Mouse (Mus musculus): ENCODE measurements around the gene Gna11. TPM values are rescaled to one million over a fixed set of nuclear protein-coding genes. Genes with fewer than 3 reads are reported as not detected.
A peak's percentile ranks its signal among the peaks of the same experiment; 100 is the strongest.

Gene Gna11
- 68.7 and 70.9 TPM in 2 replicates for polyA plus RNA-seq (2015; fragmentation: Nextera tagmentation; extraction: Ambion mirVana)

DNA sequence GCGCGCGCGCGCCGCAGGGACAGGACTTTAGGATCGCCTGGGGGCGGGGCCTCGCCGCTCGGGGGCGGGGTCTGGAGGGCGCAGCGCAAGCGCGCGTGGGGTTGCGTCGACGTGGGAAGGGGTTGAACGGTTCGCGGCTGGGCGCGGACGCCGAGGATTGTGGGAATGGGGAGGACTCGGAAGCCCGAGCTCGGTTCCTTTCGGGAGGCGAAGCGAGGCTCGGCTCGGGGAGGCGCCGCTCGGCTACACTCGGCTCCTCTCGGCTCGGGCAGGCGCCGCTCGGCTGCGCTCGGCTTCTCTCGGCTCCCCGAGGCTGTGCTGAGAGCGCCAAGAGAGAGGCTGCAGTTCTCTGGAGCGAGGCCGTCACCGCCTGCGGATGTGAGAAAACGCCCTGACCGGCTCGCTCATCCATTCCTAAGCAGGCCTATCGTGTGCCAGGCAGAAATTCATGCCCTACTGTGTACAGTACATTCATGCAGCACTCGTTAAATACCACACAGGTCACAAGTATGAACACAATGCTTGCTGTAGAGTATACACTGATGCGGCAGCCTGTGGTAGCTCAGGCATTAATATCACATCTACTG, at the start of gene Gna11:
Gene Gna11 (minus strand): TSS at position 30 of the 587 bp plus-strand sequence.
- WGBS = under 1% methylated on average over 41 of the region's 59 CpGs
- peaks cover 31% of the 10 kb centered on the region for H3K4me1 ChIP-seq (replicated peaks; ENCODE audit: control insufficient read depth, insufficient read depth, low read length)
- peak; percentile 96 for ATAC-seq (ENCODE audit: low read depth)

DNA sequence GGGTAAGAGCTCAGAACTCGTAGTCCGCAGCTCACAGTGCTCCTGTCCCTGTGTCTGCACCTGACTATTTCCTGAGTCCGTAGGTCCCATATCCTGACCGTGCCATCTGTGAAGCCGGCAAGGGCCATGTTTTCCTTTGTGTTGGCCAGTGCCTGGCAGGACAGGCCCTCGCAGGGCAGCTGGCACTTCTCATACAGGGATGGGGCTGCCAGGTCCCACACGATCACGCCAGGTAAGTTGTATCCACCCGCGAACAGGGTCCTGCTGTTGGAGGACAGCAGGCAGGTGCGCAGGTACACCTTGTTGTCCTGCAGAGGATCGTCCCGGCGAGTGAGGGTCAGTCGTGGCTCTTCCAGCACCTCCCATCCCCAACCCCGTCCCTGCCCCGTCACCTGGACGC, 48.9 kb upstream of the Gna11 start:
- peaks cover 3% of the 10 kb centered on the region; the same call in 1 of the 2 replicates for H3K27me3 ChIP-seq (ENCODE audit: control insufficient read depth, insufficient read depth, low read depth, low read length)
- no peak for ATAC-seq (ENCODE audit: low read depth)
- H3K4me1 ChIP-seq (replicated peaks; ENCODE audit: control insufficient read depth, insufficient read depth, low read length) = peaks cover 29% of the 10 kb centered on the region
- H3K4me2 ChIP-seq (ENCODE audit: low read depth, low read length) = no peak overlapping the region
- no peak overlapping the region for H3K27ac ChIP-seq (ENCODE audit: low read length)
- 55% methylated on average over 18 of the region's 18 CpGs for WGBS
- peak overlapping the region; percentile 7; the same call in 1 of the 2 replicates for H3K9ac ChIP-seq (ENCODE audit: low read length)
- H3K4me3 ChIP-seq (ENCODE audit: low read length) = no peak overlapping the region
- no peaks in the 10 kb centered on the region for H3K9me3 ChIP-seq (ENCODE audit: control insufficient read depth, low read length)
- H3K36me3 ChIP-seq (ENCODE audit: control insufficient read depth, insufficient read depth, low read length) = no peaks in the 10 kb centered on the region

More for the DNA sequence above, at the start of gene Gna11:
- Histone ChIP-seq H3K4me3 (ENCODE audit: low read length) (peak within 1 kb of the TSS; percentile 93), H3K27me3 (ENCODE audit: control insufficient read depth, insufficient read depth, low read depth, low read length) (no peaks in the 10 kb centered on the region), H3K36me3 (ENCODE audit: control insufficient read depth, insufficient read depth, low read length) (no peaks in the 10 kb centered on the region), H3K27ac (ENCODE audit: low read length) (peak within 1 kb of the TSS; percentile 83), H3K9me3 (ENCODE audit: control insufficient read depth, low read length) (no peaks in the 10 kb centered on the region), H3K4me2 (ENCODE audit: low read depth, low read length) (peak within 1 kb of the TSS; percentile 96), H3K9ac (ENCODE audit: low read length) (peak within 1 kb of the TSS; percentile 93)

DNA sequence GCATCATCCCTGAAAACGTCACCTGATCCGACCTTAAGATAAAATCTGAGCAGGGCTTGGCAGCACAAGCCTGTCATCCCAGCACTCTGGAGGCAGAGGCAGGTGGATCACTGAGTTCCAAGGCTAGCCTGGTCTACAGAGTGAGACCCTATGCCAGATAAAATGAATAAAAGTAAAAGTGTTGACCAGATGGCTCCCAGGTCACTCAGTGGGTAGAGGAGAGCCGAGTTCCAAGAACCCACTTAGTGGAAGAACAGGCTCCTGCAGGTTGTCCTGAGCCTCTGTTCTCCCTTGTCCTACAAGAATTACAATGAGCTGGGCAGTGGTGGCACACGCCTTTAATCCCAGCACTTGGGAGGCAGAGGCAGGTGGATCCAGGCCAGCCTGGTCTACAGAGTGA, 48.2 kb upstream of the Gna11 start:
- Histone ChIP-seq H3K9me3 (ENCODE audit: control insufficient read depth, low read length) (no peaks in the 10 kb centered on the region), H3K27ac (ENCODE audit: low read length) (no peak overlapping the region), H3K4me1 (replicated peaks; ENCODE audit: control insufficient read depth, insufficient read depth, low read length) (peaks cover 29% of the 10 kb centered on the region), H3K4me3 (ENCODE audit: low read length) (no peak overlapping the region), H3K27me3 (ENCODE audit: control insufficient read depth, insufficient read depth, low read depth, low read length) (peaks cover 3% of the 10 kb centered on the region; the same call in 1 of the 2 replicates), H3K4me2 (ENCODE audit: low read depth, low read length) (no peak overlapping the region), H3K36me3 (ENCODE audit: control insufficient read depth, insufficient read depth, low read length) (no peaks in the 10 kb centered on the region), H3K9ac (ENCODE audit: low read length) (no peak overlapping the region)
- WGBS = 56% methylated on average over 4 of the region's 4 CpGs
- no peak for ATAC-seq (ENCODE audit: low read depth)

DNA sequence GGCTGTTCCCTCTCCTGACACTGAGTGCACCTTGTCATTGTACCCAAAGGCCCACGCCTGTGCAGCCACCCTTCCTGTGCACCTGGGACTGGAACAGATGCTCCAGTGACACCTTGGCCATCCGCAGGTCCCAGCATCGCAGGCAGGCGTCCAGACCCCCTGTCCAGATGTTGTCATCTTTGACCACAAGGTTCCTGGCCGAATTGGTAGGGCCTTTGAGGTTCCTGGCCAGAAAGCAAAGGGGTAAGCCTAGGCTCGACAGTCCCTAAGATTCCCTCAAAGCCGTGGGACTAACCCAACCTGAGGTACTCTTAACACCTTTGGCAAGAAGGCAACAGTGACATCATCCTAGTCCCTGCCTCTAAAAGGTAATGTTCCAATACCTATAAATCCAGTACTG, 47.6 kb upstream of the Gna11 start:
- H3K27ac ChIP-seq (ENCODE audit: low read length) = no peak overlapping the region
- no peak overlapping the region for H3K4me3 ChIP-seq (ENCODE audit: low read length)
- peaks cover 4% of the 10 kb centered on the region for H3K36me3 ChIP-seq (ENCODE audit: control insufficient read depth, insufficient read depth, low read length)
- H3K4me1 ChIP-seq (replicated peaks; ENCODE audit: control insufficient read depth, insufficient read depth, low read length) = peaks cover 23% of the 10 kb centered on the region
- ATAC-seq (ENCODE audit: low read depth) = no peak
- H3K27me3 ChIP-seq (ENCODE audit: control insufficient read depth, insufficient read depth, low read depth, low read length) = peaks cover 3% of the 10 kb centered on the region; the same call in 1 of the 2 replicates
- H3K4me2 ChIP-seq (ENCODE audit: low read depth, low read length) = no peak overlapping the region
- WGBS = 72% methylated on average over 7 of the region's 7 CpGs
- no peak overlapping the region for H3K9ac ChIP-seq (ENCODE audit: low read length)
- H3K9me3 ChIP-seq (ENCODE audit: control insufficient read depth, low read length) = no peaks in the 10 kb centered on the region

DNA sequence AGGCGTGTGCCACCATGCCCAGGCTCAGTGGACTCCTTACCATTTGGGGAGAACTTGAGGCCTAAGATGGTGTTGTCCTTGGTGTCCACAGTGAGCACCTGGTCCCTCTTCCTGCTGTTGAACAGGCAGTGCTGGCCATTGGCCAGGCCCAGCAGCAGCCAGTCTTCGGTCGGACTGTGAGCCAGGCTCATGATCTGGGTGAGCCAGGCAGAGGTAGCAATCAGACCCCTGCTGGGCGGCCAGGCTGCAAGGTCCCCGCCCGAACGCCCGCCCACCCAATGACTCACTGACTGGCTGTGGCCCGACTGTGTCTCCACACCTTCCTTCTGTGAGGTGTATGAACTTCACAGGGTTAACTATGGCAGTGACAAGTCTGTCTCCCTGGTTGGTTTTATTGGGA, 46.9 kb upstream of the Gna11 start:
- no peak overlapping the region for H3K27ac ChIP-seq (ENCODE audit: low read length)
- H3K4me1 ChIP-seq (replicated peaks; ENCODE audit: control insufficient read depth, insufficient read depth, low read length) = peaks cover 15% of the 10 kb centered on the region
- H3K9me3 ChIP-seq (ENCODE audit: control insufficient read depth, low read length) = no peaks in the 10 kb centered on the region
- no peak overlapping the region for H3K9ac ChIP-seq (ENCODE audit: low read length)
- ATAC-seq (ENCODE audit: low read depth) = no peak
- peaks cover 9% of the 10 kb centered on the region for H3K36me3 ChIP-seq (ENCODE audit: control insufficient read depth, insufficient read depth, low read length)
- peaks cover 3% of the 10 kb centered on the region; the same call in 1 of the 2 replicates for H3K27me3 ChIP-seq (ENCODE audit: control insufficient read depth, insufficient read depth, low read depth, low read length)
- no peak overlapping the region for H3K4me2 ChIP-seq (ENCODE audit: low read depth, low read length)
- H3K4me3 ChIP-seq (ENCODE audit: low read length) = no peak overlapping the region
- 57% methylated on average over 9 of the region's 9 CpGs for WGBS

DNA sequence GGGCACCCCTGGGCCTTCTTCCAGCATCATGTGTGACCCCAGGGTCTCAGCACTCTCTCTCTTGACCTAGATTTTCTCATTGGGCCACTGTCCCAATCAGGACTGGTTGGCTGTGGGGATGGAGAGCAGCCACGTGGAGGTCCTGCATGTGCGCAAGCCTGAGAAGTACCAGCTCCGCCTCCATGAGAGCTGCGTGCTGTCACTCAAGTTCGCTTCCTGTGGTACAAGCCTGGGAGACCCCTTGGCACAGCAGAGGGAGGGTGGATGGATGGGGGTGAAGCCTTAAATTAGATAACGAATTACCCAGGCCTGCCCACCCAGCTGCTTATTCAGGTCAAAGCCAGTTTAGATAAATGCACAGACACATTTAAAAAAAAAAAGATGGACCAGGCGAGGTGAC, 43.7 kb upstream of the Gna11 start:
- Histone ChIP-seq H3K9ac (ENCODE audit: low read length) (no peak overlapping the region), H3K4me1 (replicated peaks; ENCODE audit: control insufficient read depth, insufficient read depth, low read length) (no peaks in the 10 kb centered on the region), H3K4me2 (ENCODE audit: low read depth, low read length) (no peak overlapping the region), H3K36me3 (ENCODE audit: control insufficient read depth, insufficient read depth, low read length) (peaks cover 14% of the 10 kb centered on the region), H3K27me3 (ENCODE audit: control insufficient read depth, insufficient read depth, low read depth, low read length) (no peaks in the 10 kb centered on the region), H3K27ac (ENCODE audit: low read length) (no peak overlapping the region), H3K9me3 (ENCODE audit: control insufficient read depth, low read length) (no peaks in the 10 kb centered on the region), H3K4me3 (ENCODE audit: low read length) (no peak overlapping the region)
- ATAC-seq (ENCODE audit: low read depth) = no peak
- WGBS = 63% methylated on average over 7 of the region's 7 CpGs

DNA sequence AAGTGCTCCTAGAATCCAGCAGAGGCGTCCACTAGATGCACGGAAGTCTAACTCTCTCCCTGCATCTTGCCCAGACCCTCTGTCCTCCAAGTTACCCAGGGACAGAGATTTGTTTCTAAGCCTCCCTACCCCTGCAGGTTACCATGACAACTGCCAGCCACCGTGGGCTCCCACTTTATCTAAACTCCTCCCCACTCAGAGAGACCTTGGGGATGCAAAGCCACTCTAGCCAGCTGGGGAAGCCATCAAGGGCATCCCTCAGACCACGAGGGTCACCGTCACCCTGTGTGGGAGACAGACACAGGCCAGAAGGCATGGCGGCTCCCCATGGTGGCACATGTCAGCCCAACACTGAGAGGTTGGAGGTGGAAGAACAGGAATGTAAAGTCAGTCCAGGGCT, 38.4 kb upstream of the Gna11 start:
- 45% methylated on average over 6 of the region's 6 CpGs for WGBS

DNA sequence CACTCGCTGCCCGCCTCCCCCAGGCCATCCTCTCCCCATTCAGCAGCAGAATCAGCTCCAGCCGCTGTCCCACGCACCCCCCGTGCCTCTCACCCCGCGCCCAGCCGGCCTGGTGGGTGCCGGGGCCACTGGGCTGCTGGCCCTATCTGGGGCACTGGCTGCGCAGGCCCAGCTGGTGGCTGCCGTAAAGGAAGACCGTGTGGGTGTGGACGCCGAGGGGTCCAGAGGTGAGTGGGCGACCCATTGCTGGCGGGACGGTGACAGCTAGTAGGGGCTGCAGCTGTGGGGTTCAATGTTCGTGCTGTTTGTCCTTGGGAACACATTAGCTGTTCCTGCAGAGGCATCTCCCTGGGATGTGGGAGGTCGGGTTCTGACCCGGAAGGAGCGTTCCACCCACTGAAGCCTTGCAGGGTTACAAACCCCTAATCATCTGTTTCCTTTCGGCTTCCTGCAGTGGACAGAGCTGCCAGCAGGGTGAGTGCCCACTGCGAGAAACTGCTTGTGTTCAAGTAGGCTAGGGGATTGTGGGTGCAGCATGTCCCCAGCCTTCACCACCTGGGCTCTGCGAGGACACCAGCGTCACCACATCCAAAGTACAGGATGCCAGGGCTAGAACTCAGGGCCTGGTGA, 35.6 kb upstream of the Gna11 start:
- no peak overlapping the region for H3K4me3 ChIP-seq (ENCODE audit: low read length)
- 47% methylated on average over 25 of the region's 25 CpGs for WGBS
- peak overlapping the region; percentile 27; the same call in 1 of the 2 replicates for H3K9ac ChIP-seq (ENCODE audit: low read length)
- H3K4me1 ChIP-seq (replicated peaks; ENCODE audit: control insufficient read depth, insufficient read depth, low read length) = peaks cover 6% of the 10 kb centered on the region
- no peaks in the 10 kb centered on the region for H3K27me3 ChIP-seq (ENCODE audit: control insufficient read depth, insufficient read depth, low read depth, low read length)
- H3K36me3 ChIP-seq (ENCODE audit: control insufficient read depth, insufficient read depth, low read length) = peaks cover 2% of the 10 kb centered on the region
- H3K27ac ChIP-seq (ENCODE audit: low read length) = no peak overlapping the region
- peak overlapping the region; percentile 26 for H3K4me2 ChIP-seq (ENCODE audit: low read depth, low read length)
- H3K9me3 ChIP-seq (ENCODE audit: control insufficient read depth, low read length) = no peaks in the 10 kb centered on the region
- ATAC-seq (ENCODE audit: low read depth) = peak; percentile 13

More for the DNA sequence above, 38.4 kb upstream of the Gna11 start:
- no peak overlapping the region for H3K27ac ChIP-seq (ENCODE audit: low read length)
- no peak for ATAC-seq (ENCODE audit: low read depth)
- H3K4me1 ChIP-seq (replicated peaks; ENCODE audit: control insufficient read depth, insufficient read depth, low read length) = no peaks in the 10 kb centered on the region; the same call in 1 of the 2 replicates
- no peak overlapping the region for H3K4me3 ChIP-seq (ENCODE audit: low read length)
- no peaks in the 10 kb centered on the region for H3K9me3 ChIP-seq (ENCODE audit: control insufficient read depth, low read length)
- H3K36me3 ChIP-seq (ENCODE audit: control insufficient read depth, insufficient read depth, low read length) = peaks cover 14% of the 10 kb centered on the region
- no peak overlapping the region for H3K9ac ChIP-seq (ENCODE audit: low read length)
- H3K27me3 ChIP-seq (ENCODE audit: control insufficient read depth, insufficient read depth, low read depth, low read length) = no peaks in the 10 kb centered on the region
- no peak overlapping the region for H3K4me2 ChIP-seq (ENCODE audit: low read depth, low read length)

DNA sequence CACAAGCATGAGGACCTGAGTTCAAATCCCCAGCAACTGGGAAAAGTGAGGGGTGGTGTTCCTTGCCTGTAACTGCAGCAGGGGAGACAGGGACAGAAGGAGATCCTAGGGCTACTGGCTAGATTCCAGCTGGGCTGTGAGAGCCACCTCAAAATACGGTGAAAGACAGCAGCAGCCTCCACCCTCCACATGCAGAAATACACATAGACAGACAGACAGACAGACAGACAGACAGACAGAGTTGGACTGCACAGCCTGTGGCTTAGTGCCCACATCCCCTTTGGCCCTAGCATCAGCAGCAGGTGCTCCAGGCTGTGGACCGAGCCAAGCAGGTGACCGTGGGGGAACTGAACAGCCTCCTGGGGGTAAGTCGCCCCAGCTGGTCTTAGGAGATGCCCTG, 35.0 kb upstream of the Gna11 start:
- Histone ChIP-seq H3K36me3 (ENCODE audit: control insufficient read depth, insufficient read depth, low read length) (no peaks in the 10 kb centered on the region; the same call in none of the 2 replicates), H3K4me2 (ENCODE audit: low read depth, low read length) (no peak overlapping the region; the same call in 1 of the 2 replicates), H3K9ac (ENCODE audit: low read length) (no peak overlapping the region), H3K9me3 (ENCODE audit: control insufficient read depth, low read length) (no peaks in the 10 kb centered on the region), H3K27me3 (ENCODE audit: control insufficient read depth, insufficient read depth, low read depth, low read length) (no peaks in the 10 kb centered on the region), H3K27ac (ENCODE audit: low read length) (no peak overlapping the region), H3K4me3 (ENCODE audit: low read length) (no peak overlapping the region), H3K4me1 (replicated peaks; ENCODE audit: control insufficient read depth, insufficient read depth, low read length) (peaks cover 6% of the 10 kb centered on the region)
- WGBS = 68% methylated on average over 4 of the region's 4 CpGs
- ATAC-seq (ENCODE audit: low read depth) = no peak

Data from lung, embryonic 16.5 days (tissue).